Mouse (Mus musculus): ENCODE results near the gene Acod1. TPM values are rescaled to one million over a fixed set of nuclear protein-coding genes. Genes with fewer than 3 reads are reported as not detected.

Acod1 gene
- total and polyA plus RNA-seq, 3 experiments, result 0.09 to 1.6 (median 0.16) TPM

GRCm38 (mm10) chr14:103077272-103078005 lies 30.7 kb downstream of the Acod1 start:
- in situ Hi-C loops (cut with MboI; ENCODE audit: low pct_ligation_motif_present, low pct_unique_long_range_greater_than_20kb, low sequenced_read_pairs), result no loop called here
- Histone ChIP-seq H3K4me1 (ENCODE audit: control insufficient read depth in 1 of 2, insufficient read depth in 2 of 2) (peaks cover 0 to 6% of the 10 kb centered on the region in 2 experiments; a peak in 1 of 4 replicates), H3K36me3 (replicated peaks in 1 of 2; ENCODE audit: control insufficient read depth in 1 of 2, insufficient read depth in 1 of 2, low read length in 1 of 2) (peaks cover 49 to 78% of the 10 kb centered on the region in 2 experiments)

DNA sequence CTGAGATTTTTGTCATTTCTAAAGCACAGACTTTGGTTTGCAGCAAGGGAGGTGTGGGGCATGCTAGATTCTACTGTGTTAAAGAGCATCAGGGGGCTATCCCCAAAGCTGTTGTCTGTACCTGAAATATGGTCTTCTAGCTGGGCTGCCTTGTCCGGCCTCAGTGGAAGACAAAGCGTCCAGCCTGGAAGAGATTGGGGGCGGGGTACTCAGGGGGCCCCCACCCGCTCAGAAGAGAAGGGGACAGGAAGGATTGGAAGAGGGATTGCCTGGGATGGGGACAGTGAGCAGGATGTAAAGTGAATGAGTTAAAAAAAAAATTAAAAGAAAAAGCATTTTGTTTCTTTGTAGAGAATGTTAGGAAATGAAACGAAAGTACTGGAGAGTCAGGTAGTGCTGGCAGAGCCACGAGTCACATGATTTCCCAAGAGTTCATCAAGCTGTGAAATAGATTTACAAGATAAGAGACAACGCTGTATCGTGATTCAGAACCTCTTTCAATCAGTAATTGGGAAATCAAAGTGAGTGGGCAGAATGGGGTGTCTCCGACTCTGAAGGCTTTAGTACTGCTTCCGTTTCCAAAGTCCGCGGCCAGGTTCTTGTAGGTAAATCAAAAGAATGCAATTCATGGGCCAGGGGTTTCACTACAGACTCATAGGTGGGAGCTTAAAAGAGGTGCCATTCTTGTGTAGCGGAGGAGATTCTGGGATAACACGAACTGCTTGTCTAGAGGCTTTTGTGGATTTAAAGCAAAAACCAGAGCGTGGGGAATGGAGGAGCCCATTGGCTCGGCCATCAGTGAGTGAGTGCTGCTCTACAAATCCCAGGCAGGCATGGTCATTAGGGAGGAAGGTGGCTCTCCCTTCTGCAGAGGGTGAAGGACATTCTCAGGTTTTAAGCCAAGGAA lies 31.5 kb downstream of the Acod1 start:
- Histone ChIP-seq H3K27me3 (replicated peaks) (no peaks in the 10 kb centered on the region), H3K4me1 (ENCODE audit: control insufficient read depth in 1 of 2, insufficient read depth in 2 of 2) (peaks cover 0 to 6% of the 10 kb centered on the region in 2 experiments; a peak in 1 of 4 replicates), H3K79me2 (replicated peaks; ENCODE audit: control insufficient read depth, extremely low read depth, insufficient read depth, poor library complexity, severe bottlenecking) (no peaks in the 10 kb centered on the region), H3K27ac (ENCODE audit: insufficient read depth, low read depth) (no peak overlapping the region), H3K4me3 (replicated peaks in 1 of 3; ENCODE audit: low read depth in 2 of 3, low read length in 2 of 3, poor library complexity in 1 of 3) (no peak overlapping the region), H3K9me3 (replicated peaks; ENCODE audit: low read length) (no peaks in the 10 kb centered on the region), H3K4me2 (ENCODE audit: insufficient read depth, low read depth, poor library complexity, severe bottlenecking) (no peak overlapping the region), H3K36me3 (replicated peaks in 1 of 2; ENCODE audit: control insufficient read depth in 1 of 2, insufficient read depth in 1 of 2, low read length in 1 of 2) (peaks cover 48 to 78% of the 10 kb centered on the region in 2 experiments), H3K9ac (ENCODE audit: insufficient read depth, low read depth) (no peak overlapping the region)
- dilution Hi-C loops (cut with MboI; ENCODE audit: extremely low pct_ligation_motif_present, extremely low pct_unique_long_range_greater_than_20kb, low sequenced_read_pairs), result no loop called here
- in situ Hi-C loops (cut with MboI; ENCODE audit: low pct_ligation_motif_present, low pct_unique_long_range_greater_than_20kb, low sequenced_read_pairs), result no loop called here
- DNase-seq (ENCODE audit: extremely low read depth), result no peak
- TF ChIP-seq CHD1 (IDR thresholded peaks at IDR 0.05; ENCODE audit: low read depth, low read length) (no peak), ZMIZ1 (IDR thresholded peaks at IDR 0.05; ENCODE audit: low read depth, low read length) (no peak), POLR2A (IDR thresholded peaks at IDR 0.05; ENCODE audit: low read depth, low read length) (no peak), ZC3H11A (IDR thresholded peaks at IDR 0.05; ENCODE audit: low read depth, low read length) (no peak), CTCF (conservative IDR thresholded peaks at IDR 0.05 in 1 of 2, IDR thresholded peaks at IDR 0.05 in 1 of 2; ENCODE audit: low read depth in 2 of 2, low read length in 2 of 2) (no peak), UBTF (IDR thresholded peaks at IDR 0.05; ENCODE audit: low read depth, low read length) (no peak)

More at GRCm38 (mm10) chr14:103077272-103078005, 30.7 kb downstream of the Acod1 start:
- Histone ChIP-seq H3K4me3 (replicated peaks in 1 of 3; ENCODE audit: low read depth in 2 of 3, low read length in 2 of 3, poor library complexity in 1 of 3) (no peak overlapping the region), H3K9me3 (replicated peaks; ENCODE audit: low read length) (no peaks in the 10 kb centered on the region), H3K27ac (ENCODE audit: insufficient read depth, low read depth) (no peak overlapping the region), H3K27me3 (replicated peaks) (no peaks in the 10 kb centered on the region), H3K79me2 (replicated peaks; ENCODE audit: control insufficient read depth, extremely low read depth, insufficient read depth, poor library complexity, severe bottlenecking) (no peaks in the 10 kb centered on the region), H3K9ac (ENCODE audit: insufficient read depth, low read depth) (no peak overlapping the region), H3K4me2 (ENCODE audit: insufficient read depth, low read depth, poor library complexity, severe bottlenecking) (no peak overlapping the region)
- dilution Hi-C loops (cut with MboI; ENCODE audit: extremely low pct_ligation_motif_present, extremely low pct_unique_long_range_greater_than_20kb, low sequenced_read_pairs), result no loop called here
- no peak for DNase-seq (ENCODE audit: extremely low read depth)
- TF ChIP-seq JUND (conservative IDR thresholded peaks at IDR 0.05; ENCODE audit: low read depth, low read length), result no peak
- no peak for TF ChIP-seq ZMIZ1 (IDR thresholded peaks at IDR 0.05; ENCODE audit: low read depth, low read length)
- TF ChIP-seq NRF1 (IDR thresholded peaks at IDR 0.05; ENCODE audit: low read depth, low read length), result no peak
- no peak for TF ChIP-seq MAZ (IDR thresholded peaks at IDR 0.05; ENCODE audit: low read depth, low read length)
- no peak for TF ChIP-seq RAD21 (IDR thresholded peaks at IDR 0.05; ENCODE audit: low read depth, low read length)
- no peak for TF ChIP-seq USF1 (IDR thresholded peaks at IDR 0.05; ENCODE audit: low read depth, low read length)
- TF ChIP-seq HCFC1 (IDR thresholded peaks at IDR 0.05; ENCODE audit: low read depth, low read length), result no peak
- no peak for TF ChIP-seq TBP (conservative IDR thresholded peaks at IDR 0.05; ENCODE audit: low read depth, low read length)
- TF ChIP-seq MXI1 (IDR thresholded peaks at IDR 0.05; ENCODE audit: low read depth, low read length), result no peak
- TF ChIP-seq EP300 (IDR thresholded peaks at IDR 0.05; ENCODE audit: low read length), result no peak
- no peak for TF ChIP-seq SMC3 (IDR thresholded peaks at IDR 0.05; ENCODE audit: low read depth, low read length)
- no peak for TF ChIP-seq GABPA (IDR thresholded peaks at IDR 0.05; ENCODE audit: insufficient replicate concordance, low read depth, low read length)
- TF ChIP-seq UBTF (IDR thresholded peaks at IDR 0.05; ENCODE audit: low read depth, low read length), result no peak
- no peak for TF ChIP-seq MAX (IDR thresholded peaks at IDR 0.05; ENCODE audit: low read length)
- TF ChIP-seq RCOR1 (conservative IDR thresholded peaks at IDR 0.05; ENCODE audit: low read depth, low read length), result no peak
- TF ChIP-seq KAT2A (IDR thresholded peaks at IDR 0.05; ENCODE audit: insufficient replicate concordance, low read length), result no peak
- no peak for TF ChIP-seq E2F4 (IDR thresholded peaks at IDR 0.05; ENCODE audit: insufficient replicate concordance, low read depth, low read length)

Data from CH12.LX (cell line).